Mouse (Mus musculus): ENCODE data around the gene Wdr20. TPM values are rescaled to one million over a fixed set of nuclear protein-coding genes. Genes with fewer than 3 reads are reported as not detected.
"Not testable (repeated sequence)": the region's sequence is repeated elsewhere in the genome, so short reads cannot be mapped to it uniquely, and the experiment has no call there.

Gene Wdr20
- polyA plus RNA-seq, 1 experiment from 2014 or later: 30.5 TPM

- Histone ChIP-seq H3K4me2 (replicated peaks) (no peak overlapping the region), H3K27ac (no peak overlapping the region), H3K27me3 (replicated peaks) (no peaks in the 10 kb centered on the region), H3K36me3 (no peaks in the 10 kb centered on the region), H3K4me1 (no peaks in the 10 kb centered on the region), H3K9ac (no peak overlapping the region), H3K9me3 (no peaks in the 10 kb centered on the region), H3K4me3 (no peak overlapping the region)
- ATAC-seq (ENCODE audit: low FRiP score, low read depth): no peak
- WGBS: 95% methylated on average over 5 of the region's 5 CpGs
Measured at GRCm38 (mm10) chr12:110725051-110725450, 12.7 kb upstream of the Wdr20 start.

- WGBS: 91% methylated on average over 5 of the region's 5 CpGs
- no peaks in the 10 kb centered on the region for H3K27me3 ChIP-seq (replicated peaks)
Measured at GRCm38 (mm10) chr12:110725489-110725888, 12.3 kb upstream of the Wdr20 start.

GRCm38 (mm10) chr12:110726428-110726827, 11.3 kb upstream of the Wdr20 start:
- Histone ChIP-seq H3K36me3 (no peaks in the 10 kb centered on the region), H3K27ac (no peak overlapping the region), H3K4me1 (no peaks in the 10 kb centered on the region), H3K27me3 (replicated peaks) (no peaks in the 10 kb centered on the region), H3K4me2 (replicated peaks) (no peak overlapping the region), H3K9ac (no peak overlapping the region), H3K9me3 (no peaks in the 10 kb centered on the region), H3K4me3 (no peak overlapping the region)
- no peak for ATAC-seq (ENCODE audit: low FRiP score, low read depth)
- 25% methylated on average over 1 of the region's 1 CpGs for WGBS

More at GRCm38 (mm10) chr12:110725489-110725888, 12.3 kb upstream of the Wdr20 start:
- Histone ChIP-seq H3K4me3 (no peak overlapping the region), H3K4me2 (replicated peaks) (no peak overlapping the region), H3K27ac (no peak overlapping the region), H3K36me3 (no peaks in the 10 kb centered on the region), H3K9me3 (no peaks in the 10 kb centered on the region), H3K4me1 (no peaks in the 10 kb centered on the region), H3K9ac (no peak overlapping the region)
- no peak for ATAC-seq (ENCODE audit: low FRiP score, low read depth)

DNA sequence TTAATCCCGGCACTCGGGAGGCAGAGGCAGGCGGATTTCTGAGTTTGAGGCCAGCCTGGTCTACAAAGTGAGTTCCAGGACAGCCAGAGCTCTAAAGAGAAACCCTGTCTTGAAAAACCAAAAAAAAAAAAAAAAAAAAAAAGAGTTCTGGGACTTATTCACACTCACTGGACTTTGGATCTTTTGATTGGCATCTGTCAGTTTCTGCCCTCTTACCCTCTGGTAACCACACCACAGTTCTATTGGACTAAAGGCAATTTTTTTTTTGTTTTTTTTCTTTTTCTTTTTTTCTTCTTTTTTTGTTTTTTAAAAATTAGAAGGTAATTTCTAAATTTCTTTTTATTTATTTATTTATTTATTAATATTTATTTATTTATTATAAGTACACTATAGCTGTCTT, 4.5 kb upstream of the Wdr20 start:
- H3K27ac ChIP-seq; H3K4me2 ChIP-seq (replicated peaks); H3K9me3 ChIP-seq; H3K4me3 ChIP-seq; H3K9ac ChIP-seq; H3K36me3 ChIP-seq; ATAC-seq (ENCODE audit: low FRiP score, low read depth); H3K4me1 ChIP-seq; H3K27me3 ChIP-seq (replicated peaks): not testable (repeated sequence)
- 96% methylated on average over 3 of the region's 3 CpGs for WGBS

DNA sequence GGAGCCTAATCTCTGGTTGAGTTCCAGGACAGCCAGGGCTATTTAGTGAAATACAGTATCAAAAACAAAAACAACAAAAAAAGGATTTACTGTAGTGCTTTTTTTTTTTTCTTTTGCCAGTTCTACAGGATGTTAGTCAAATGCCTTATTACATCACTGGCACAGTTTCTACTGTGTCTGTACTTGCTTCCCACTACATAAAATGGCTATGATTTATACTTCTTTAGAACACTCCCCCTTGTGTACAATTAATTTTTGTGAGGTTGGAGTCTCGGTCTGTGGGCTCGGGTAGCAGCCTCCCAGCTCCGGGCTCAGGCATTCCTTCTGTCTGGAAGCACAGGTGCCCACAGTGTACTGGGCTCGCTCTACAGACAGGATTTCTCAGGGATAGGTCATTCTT, 1.1 kb upstream of the Wdr20 start:
- no peak overlapping the region for H3K27ac ChIP-seq
- no peaks in the 10 kb centered on the region for H3K27me3 ChIP-seq (replicated peaks)
- no peak for ATAC-seq (ENCODE audit: low FRiP score, low read depth)
- 15% methylated on average over 4 of the region's 4 CpGs for WGBS
- no peaks in the 10 kb centered on the region for H3K36me3 ChIP-seq
- H3K9me3 ChIP-seq: no peaks in the 10 kb centered on the region
- H3K4me3 ChIP-seq: peak overlapping the region; percentile 99; the same call in 1 of the 2 replicates
- peaks cover 13% of the 10 kb centered on the region for H3K4me1 ChIP-seq
- no peak overlapping the region for H3K9ac ChIP-seq
- peak overlapping the region; percentile 90 for H3K4me2 ChIP-seq (replicated peaks)

DNA sequence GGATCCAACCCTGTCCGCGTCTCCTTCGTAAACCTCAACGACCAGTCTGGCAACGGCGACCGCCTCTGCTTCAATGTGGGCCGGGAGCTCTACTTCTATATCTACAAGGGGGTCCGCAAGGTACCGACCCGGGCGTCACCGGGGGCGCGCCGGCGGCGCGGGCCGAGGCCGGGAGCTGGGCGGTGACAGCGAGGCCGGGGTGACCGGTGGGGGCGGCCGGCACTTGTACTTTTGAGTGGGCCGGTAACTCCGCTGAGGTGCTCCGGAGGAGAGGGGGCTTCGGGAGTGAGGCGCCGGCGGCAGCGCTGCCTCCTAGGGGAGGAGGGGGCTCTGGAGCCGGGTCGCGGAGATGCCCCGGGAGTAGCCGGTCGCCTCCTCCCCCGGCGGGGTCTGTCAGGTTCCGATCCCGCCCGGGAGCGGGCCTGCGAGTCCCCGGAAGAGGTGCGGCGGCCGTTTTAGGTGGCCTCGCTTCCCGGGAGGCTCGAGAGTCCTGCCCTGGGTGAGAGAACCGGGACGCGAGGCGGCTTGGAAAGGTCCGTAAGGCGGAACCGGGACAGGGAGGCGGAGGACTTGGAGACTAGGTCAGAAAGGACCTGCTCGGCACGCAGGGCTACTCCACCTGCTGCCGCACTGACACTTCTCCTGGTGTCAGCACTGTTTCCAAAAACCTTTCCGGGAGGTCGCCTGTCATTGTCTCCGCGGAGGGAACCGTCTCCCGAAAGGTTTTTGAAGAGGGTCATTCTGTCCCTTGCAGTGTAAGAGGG, 596 bp downstream of the Wdr20 start:
- no peaks in the 10 kb centered on the region for H3K27me3 ChIP-seq (replicated peaks)
- H3K4me1 ChIP-seq: peaks cover 13% of the 10 kb centered on the region
- ATAC-seq (ENCODE audit: low FRiP score, low read depth): peak; percentile 14; the same call in 1 of the 2 replicates
- H3K27ac ChIP-seq: peak overlapping the region; percentile 74; the same call in 1 of the 2 replicates
- under 1% methylated on average over 71 of the region's 72 CpGs for WGBS
- H3K36me3 ChIP-seq: no peaks in the 10 kb centered on the region
- H3K9ac ChIP-seq: peak overlapping the region; percentile 96
- peak overlapping the region; percentile 90 for H3K4me2 ChIP-seq (replicated peaks)
- no peaks in the 10 kb centered on the region for H3K9me3 ChIP-seq
- H3K4me3 ChIP-seq: peak overlapping the region; percentile 99

DNA sequence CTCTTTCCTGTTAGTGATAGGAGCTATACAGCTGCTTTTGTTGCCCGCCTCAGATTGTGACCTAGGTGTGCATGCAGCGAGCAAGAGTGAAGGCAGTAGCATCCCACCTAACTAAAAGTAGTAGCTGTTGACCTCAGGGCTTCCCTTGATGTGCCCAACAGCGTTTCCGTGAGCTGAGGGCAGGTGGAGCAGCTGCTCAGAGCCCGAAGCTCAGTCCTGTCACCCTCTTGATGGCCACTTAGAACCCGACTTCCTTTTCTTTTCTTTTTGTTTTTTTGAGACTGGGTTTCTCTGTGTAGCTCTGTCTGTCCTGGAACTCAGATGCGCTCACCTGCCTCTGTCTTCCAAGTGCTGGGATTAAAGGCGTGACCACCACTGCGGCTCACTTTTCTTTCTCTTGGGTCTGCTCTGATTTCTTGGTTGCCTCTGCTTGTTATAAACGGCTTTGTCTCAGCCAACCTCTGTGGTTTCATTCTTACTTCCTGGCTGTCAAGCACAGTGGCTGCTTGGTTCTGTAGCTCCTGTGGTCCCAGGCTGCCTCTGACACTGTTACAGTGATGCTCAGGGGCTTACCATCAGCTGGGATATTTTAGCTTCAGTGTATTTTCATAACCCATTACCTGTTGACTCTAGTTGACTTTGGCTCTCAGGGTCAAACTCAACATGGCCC, 13.2 kb downstream of the Wdr20 start:
- H3K9ac ChIP-seq: no peak overlapping the region
- no peak overlapping the region for H3K4me2 ChIP-seq (replicated peaks)
- ATAC-seq (ENCODE audit: low FRiP score, low read depth): no peak
- H3K36me3 ChIP-seq: peaks cover 11% of the 10 kb centered on the region; the same call in 1 of the 2 replicates
- no peaks in the 10 kb centered on the region for H3K4me1 ChIP-seq
- no peak overlapping the region for H3K27ac ChIP-seq
- no peaks in the 10 kb centered on the region for H3K27me3 ChIP-seq (replicated peaks)
- 83% methylated on average over 10 of the region's 10 CpGs for WGBS
- H3K9me3 ChIP-seq: no peaks in the 10 kb centered on the region
- no peak overlapping the region for H3K4me3 ChIP-seq

DNA sequence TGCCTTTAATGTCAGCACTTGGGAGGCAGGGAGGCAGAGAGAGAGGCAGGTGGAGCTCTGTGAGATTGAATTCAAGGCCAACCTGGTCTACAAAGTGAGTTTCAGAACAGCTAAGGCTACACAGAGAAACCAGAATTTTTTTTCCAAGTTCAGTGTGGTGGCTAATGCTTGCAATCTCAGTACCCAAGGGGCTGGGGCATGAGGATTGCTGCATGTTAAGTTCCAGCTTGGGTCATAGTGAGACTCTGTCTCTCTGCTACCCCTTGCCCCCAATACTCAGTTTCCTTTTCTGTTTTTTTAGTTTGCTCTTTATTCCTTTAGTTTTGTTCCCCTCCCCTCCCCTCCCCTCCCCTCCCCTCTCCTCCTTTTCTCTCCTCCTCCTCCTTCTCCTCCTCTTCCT, 15.0 kb downstream of the Wdr20 start:
- no peak for ATAC-seq (ENCODE audit: low FRiP score, low read depth)
- no peak overlapping the region for H3K9ac ChIP-seq
- no peaks in the 10 kb centered on the region for H3K27me3 ChIP-seq (replicated peaks)
- H3K27ac ChIP-seq: no peak overlapping the region
- no peaks in the 10 kb centered on the region for H3K9me3 ChIP-seq
- no peak overlapping the region for H3K4me2 ChIP-seq (replicated peaks)
- no peaks in the 10 kb centered on the region for H3K4me1 ChIP-seq
- H3K36me3 ChIP-seq: peaks cover 11% of the 10 kb centered on the region; the same call in 1 of the 2 replicates
- H3K4me3 ChIP-seq: no peak overlapping the region

DNA sequence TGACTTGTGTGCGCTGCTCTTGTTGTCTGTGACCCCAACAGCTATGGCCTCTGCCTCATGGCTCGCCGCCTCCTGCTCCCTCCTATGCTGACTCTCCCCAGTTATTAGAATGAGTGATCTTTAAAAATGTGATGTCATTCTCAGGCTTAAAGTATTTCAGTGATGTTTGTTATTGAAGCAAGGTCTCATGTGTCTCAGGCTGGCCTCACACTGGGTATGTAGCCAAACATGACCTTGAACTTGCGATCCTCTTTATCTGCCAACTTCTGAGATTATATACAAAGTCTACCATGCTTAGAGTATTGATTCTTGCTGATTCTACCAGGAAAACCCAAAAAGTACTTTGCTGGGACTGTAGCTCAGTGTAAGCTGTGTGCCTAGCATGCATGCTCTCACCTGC, 16.2 kb downstream of the Wdr20 start:
- H3K27ac ChIP-seq: no peak overlapping the region
- H3K4me3 ChIP-seq: no peak overlapping the region
- no peaks in the 10 kb centered on the region for H3K9me3 ChIP-seq
- H3K4me1 ChIP-seq: no peaks in the 10 kb centered on the region
- peaks cover 11% of the 10 kb centered on the region; the same call in 1 of the 2 replicates for H3K36me3 ChIP-seq
- H3K27me3 ChIP-seq (replicated peaks): no peaks in the 10 kb centered on the region
- H3K4me2 ChIP-seq (replicated peaks): no peak overlapping the region
- 98% methylated on average over 4 of the region's 4 CpGs for WGBS
- H3K9ac ChIP-seq: no peak overlapping the region
- ATAC-seq (ENCODE audit: low FRiP score, low read depth): no peak

GRCm38 (mm10) chr12:110757161-110757560, 19.4 kb downstream of the Wdr20 start:
- H3K36me3 ChIP-seq: peaks cover 11% of the 10 kb centered on the region; the same call in 1 of the 2 replicates
- H3K27ac ChIP-seq: no peak overlapping the region
- 89% methylated on average over 3 of the region's 3 CpGs for WGBS
- no peaks in the 10 kb centered on the region for H3K9me3 ChIP-seq
- no peak overlapping the region for H3K4me3 ChIP-seq
- no peak overlapping the region for H3K9ac ChIP-seq
- no peaks in the 10 kb centered on the region for H3K27me3 ChIP-seq (replicated peaks)
- ATAC-seq (ENCODE audit: low FRiP score, low read depth): no peak
- no peaks in the 10 kb centered on the region for H3K4me1 ChIP-seq
- H3K4me2 ChIP-seq (replicated peaks): no peak overlapping the region

DNA sequence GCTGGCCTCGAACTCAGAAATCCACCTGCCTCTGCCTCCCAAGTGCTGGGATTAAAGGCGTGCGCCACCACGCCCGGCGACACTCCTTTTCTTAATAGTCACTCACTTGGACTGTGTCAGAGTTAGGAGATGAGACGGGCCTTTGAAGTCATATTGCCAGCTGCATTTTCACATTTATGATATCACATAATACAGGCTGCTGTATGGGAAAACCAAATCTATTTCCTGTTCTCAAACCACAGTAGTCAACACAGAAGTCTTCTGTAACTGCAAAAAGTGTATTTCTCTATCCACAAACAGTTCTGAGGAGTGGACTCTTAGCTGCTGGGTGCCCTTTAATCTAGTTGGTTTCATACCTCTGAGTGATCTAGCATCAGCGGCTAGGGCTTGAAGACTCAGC, 21.2 kb downstream of the Wdr20 start:
- ATAC-seq (ENCODE audit: low FRiP score, low read depth): no peak
- Histone ChIP-seq H3K36me3 (peaks cover 11% of the 10 kb centered on the region; the same call in 1 of the 2 replicates), H3K4me3 (no peak overlapping the region), H3K9me3 (no peaks in the 10 kb centered on the region), H3K4me1 (no peaks in the 10 kb centered on the region), H3K27me3 (replicated peaks) (no peaks in the 10 kb centered on the region), H3K9ac (no peak overlapping the region), H3K4me2 (replicated peaks) (no peak overlapping the region), H3K27ac (no peak overlapping the region)
- WGBS: 92% methylated on average over 8 of the region's 8 CpGs

GRCm38 (mm10) chr12:110762321-110762720, 24.6 kb downstream of the Wdr20 start:
- Histone ChIP-seq H3K36me3 (no peaks in the 10 kb centered on the region), H3K4me3 (no peak overlapping the region), H3K9ac (no peak overlapping the region), H3K9me3 (no peaks in the 10 kb centered on the region), H3K27me3 (replicated peaks) (no peaks in the 10 kb centered on the region), H3K4me2 (replicated peaks) (no peak overlapping the region), H3K4me1 (no peaks in the 10 kb centered on the region), H3K27ac (no peak overlapping the region)
- WGBS: 93% methylated on average over 2 of the region's 2 CpGs
- no peak for ATAC-seq (ENCODE audit: low FRiP score, low read depth)
